Mouse (Mus musculus): ENCODE data around the gene Pcyt1a. TPM values are rescaled to one million over a fixed set of nuclear protein-coding genes. Genes with fewer than 3 reads are reported as not detected.

The Pcyt1a gene
- polyA plus RNA-seq, 1 experiment from 2014 or later, result 41.3 TPM

GRCm38 (mm10) chr16:32513401-32513800, 82.7 kb downstream of the Pcyt1a start:
- Histone ChIP-seq H3K36me3 (no peaks in the 10 kb centered on the region), H3K4me2 (no peak overlapping the region), H3K9me3 (replicated peaks) (no peaks in the 10 kb centered on the region), H3K27me3 (no peaks in the 10 kb centered on the region), H3K4me1 (peaks cover 11% of the 10 kb centered on the region), H3K4me3 (replicated peaks) (no peak overlapping the region), H3K27ac (no peak overlapping the region), H3K9ac (no peak overlapping the region)
- 92% methylated on average over 6 of the region's 6 CpGs for WGBS
- no peak for ATAC-seq (replicated peaks; ENCODE audit: low FRiP score)

DNA sequence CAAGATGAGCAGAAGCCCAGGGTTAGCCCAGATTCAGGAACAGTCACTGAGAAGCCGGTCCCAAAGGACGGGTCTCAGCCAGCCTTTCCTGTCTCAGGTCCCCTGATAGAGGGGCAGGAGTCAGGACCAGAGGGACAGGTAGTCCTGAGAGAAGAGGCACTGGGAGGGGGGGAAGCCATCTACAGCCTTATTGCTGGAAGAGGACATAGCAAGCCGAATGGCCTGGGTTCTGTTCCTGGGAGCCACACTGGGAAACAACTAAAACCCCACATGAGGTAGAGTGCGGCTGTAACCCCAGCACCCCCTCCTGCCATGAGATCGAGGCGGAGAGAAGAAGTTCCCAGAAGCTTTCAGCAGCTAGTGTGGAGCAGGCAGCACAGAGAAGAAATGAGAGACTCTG, 83.2 kb downstream of the Pcyt1a start:
- Histone ChIP-seq H3K4me2 (no peak overlapping the region), H3K4me3 (replicated peaks) (no peak overlapping the region), H3K4me1 (peaks cover 11% of the 10 kb centered on the region), H3K9ac (no peak overlapping the region), H3K27ac (no peak overlapping the region), H3K36me3 (no peaks in the 10 kb centered on the region), H3K9me3 (replicated peaks) (no peaks in the 10 kb centered on the region), H3K27me3 (no peaks in the 10 kb centered on the region)
- 95% methylated on average over 6 of the region's 6 CpGs for WGBS
- ATAC-seq (replicated peaks; ENCODE audit: low FRiP score), result no peak

DNA sequence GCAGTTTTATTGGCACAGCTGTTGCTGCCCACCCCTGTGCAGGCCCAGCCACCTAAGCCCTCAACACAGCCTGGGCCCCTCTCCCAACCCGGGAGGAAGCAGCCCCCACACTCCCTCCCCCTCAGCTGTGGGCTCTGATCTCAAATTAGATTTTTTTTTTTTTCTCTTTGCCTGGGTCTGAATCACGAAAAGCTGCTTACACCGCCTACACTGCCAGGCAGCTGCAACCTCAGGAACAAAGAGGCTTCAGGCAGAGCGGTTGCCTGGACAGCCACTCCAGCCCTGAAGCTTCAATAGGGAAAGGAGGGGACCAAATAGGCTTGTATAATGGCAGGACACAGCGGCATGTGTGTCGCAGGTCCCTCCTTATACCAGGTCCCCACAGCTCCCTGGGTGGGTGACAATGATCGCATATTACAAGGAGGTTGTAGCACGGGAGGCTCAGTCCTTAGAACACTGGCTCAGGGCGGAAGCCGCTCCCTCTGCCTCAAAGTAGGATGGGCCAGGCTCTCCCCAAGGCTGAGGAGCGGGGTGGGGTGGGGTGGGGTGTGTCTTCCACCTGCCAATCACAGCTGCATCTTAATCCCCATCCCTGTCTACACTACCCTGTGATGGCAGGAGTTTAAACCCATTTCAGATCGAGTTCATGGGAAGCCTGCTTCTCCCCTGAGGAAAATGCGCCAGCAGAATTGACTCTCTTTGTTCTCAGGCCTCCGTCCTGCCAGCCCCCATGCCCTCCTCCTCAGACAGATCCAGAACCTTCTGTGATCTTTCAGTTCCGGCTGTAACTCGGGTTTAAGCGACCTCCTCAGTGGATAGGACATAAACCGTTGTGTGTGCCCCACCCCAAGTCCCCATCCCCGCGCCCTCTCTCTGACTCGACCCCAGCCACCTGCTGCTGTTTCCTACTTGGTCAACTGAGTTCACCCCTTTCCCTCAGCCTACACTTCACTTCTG, 85.6 kb downstream of the Pcyt1a start:
- WGBS, result 16% methylated on average over 21 of the region's 21 CpGs
- H3K9ac ChIP-seq, result peak overlapping the region; percentile 45
- peak; percentile 91 for ATAC-seq (replicated peaks; ENCODE audit: low FRiP score)
- no peaks in the 10 kb centered on the region for H3K27me3 ChIP-seq
- peak overlapping the region; percentile 21; the same call in 1 of the 2 replicates for H3K4me3 ChIP-seq (replicated peaks)
- H3K4me2 ChIP-seq, result peak overlapping the region; percentile 54
- peaks cover 11% of the 10 kb centered on the region for H3K4me1 ChIP-seq
- peak overlapping the region; percentile 84 for H3K27ac ChIP-seq
- no peaks in the 10 kb centered on the region for H3K36me3 ChIP-seq
- H3K9me3 ChIP-seq (replicated peaks), result no peaks in the 10 kb centered on the region

DNA sequence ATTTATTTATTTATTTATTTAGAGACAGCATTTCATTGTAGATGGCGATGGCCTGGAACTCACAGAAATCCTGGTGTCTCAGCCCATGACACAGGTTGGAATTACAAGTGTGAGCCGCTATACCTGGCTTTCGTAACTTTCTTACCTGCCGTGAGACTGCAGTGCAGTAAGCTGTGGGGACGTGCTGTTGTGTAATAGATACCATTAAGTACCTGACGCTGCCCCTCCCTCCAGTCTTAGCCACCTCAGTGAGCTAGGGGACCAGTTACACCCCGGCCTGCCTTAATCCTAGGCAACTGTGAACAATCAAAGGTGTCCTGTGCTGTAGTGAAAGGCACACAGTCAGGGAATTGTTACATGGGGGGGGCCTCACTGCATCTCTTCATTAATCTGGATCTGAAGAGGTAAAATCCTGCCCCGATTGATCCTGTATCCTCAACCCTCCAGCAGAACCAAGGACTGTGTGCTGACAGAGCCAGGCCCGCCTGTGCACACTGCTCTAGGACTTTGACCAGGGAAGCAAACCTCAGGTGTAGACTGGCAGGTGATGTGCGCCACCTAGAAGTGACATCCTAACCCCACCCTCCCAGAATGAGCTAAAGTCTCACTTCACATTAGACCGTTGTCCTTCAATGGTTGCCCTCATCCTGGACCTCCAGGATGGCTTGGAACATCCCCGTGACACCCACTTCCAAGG, 87.2 kb downstream of the Pcyt1a start:
- ATAC-seq (replicated peaks; ENCODE audit: low FRiP score), result no peak

GRCm38 (mm10) chr16:32519656-32520371, 89.1 kb downstream of the Pcyt1a start:
- H3K4me1 ChIP-seq, result peaks cover 19% of the 10 kb centered on the region
- ATAC-seq (replicated peaks; ENCODE audit: low FRiP score), result no peak
- no peak overlapping the region for H3K9ac ChIP-seq
- no peaks in the 10 kb centered on the region for H3K36me3 ChIP-seq
- no peaks in the 10 kb centered on the region for H3K27me3 ChIP-seq
- 78% methylated on average over 15 of the region's 15 CpGs for WGBS
- no peak overlapping the region for H3K4me2 ChIP-seq
- H3K9me3 ChIP-seq (replicated peaks), result no peaks in the 10 kb centered on the region
- H3K27ac ChIP-seq, result no peak overlapping the region
- H3K4me3 ChIP-seq (replicated peaks), result no peak overlapping the region

More for the DNA sequence above, 87.2 kb downstream of the Pcyt1a start:
- Histone ChIP-seq H3K27ac (no peak overlapping the region), H3K4me1 (peaks cover 11% of the 10 kb centered on the region), H3K4me2 (no peak overlapping the region), H3K9ac (no peak overlapping the region), H3K9me3 (replicated peaks) (no peaks in the 10 kb centered on the region), H3K27me3 (no peaks in the 10 kb centered on the region), H3K4me3 (replicated peaks) (no peak overlapping the region), H3K36me3 (no peaks in the 10 kb centered on the region)
- 83% methylated on average over 12 of the region's 12 CpGs for WGBS

GRCm38 (mm10) chr16:32520372-32520748, 89.6 kb downstream of the Pcyt1a start:
- H3K4me3 ChIP-seq (replicated peaks), result no peak overlapping the region
- no peaks in the 10 kb centered on the region for H3K27me3 ChIP-seq
- H3K4me1 ChIP-seq, result peaks cover 19% of the 10 kb centered on the region
- no peaks in the 10 kb centered on the region for H3K9me3 ChIP-seq (replicated peaks)
- no peak overlapping the region for H3K9ac ChIP-seq
- no peaks in the 10 kb centered on the region for H3K36me3 ChIP-seq
- H3K4me2 ChIP-seq, result no peak overlapping the region
- ATAC-seq (replicated peaks; ENCODE audit: low FRiP score), result no peak
- no peak overlapping the region for H3K27ac ChIP-seq
- 54% methylated on average over 9 of the region's 9 CpGs for WGBS

GRCm38 (mm10) chr16:32522578-32523194, 92.0 kb downstream of the Pcyt1a start:
- H3K4me3 ChIP-seq (replicated peaks), result no peak overlapping the region
- 78% methylated on average over 6 of the region's 6 CpGs for WGBS

GRCm38 (mm10) chr16:32523462-32524243, 92.9 kb downstream of the Pcyt1a start:
- no peaks in the 10 kb centered on the region for H3K9me3 ChIP-seq (replicated peaks)
- ATAC-seq (replicated peaks; ENCODE audit: low FRiP score), result no peak
- H3K27ac ChIP-seq, result no peak overlapping the region
- no peak overlapping the region for H3K4me2 ChIP-seq
- no peaks in the 10 kb centered on the region for H3K36me3 ChIP-seq
- no peaks in the 10 kb centered on the region for H3K27me3 ChIP-seq
- 0 out of 2 replicates have a peak, but pooled peaks cover 8% of the 10 kb centered on the region for H3K4me1 ChIP-seq
- WGBS, result 42% methylated on average over 8 of the region's 8 CpGs
- H3K4me3 ChIP-seq (replicated peaks), result no peak overlapping the region
- H3K9ac ChIP-seq, result no peak overlapping the region

More at GRCm38 (mm10) chr16:32522578-32523194, 92.0 kb downstream of the Pcyt1a start:
- H3K4me2 ChIP-seq, result no peak overlapping the region
- H3K27ac ChIP-seq, result no peak overlapping the region
- H3K4me1 ChIP-seq, result 0 out of 2 replicates have a peak, but pooled peaks cover 8% of the 10 kb centered on the region
- no peaks in the 10 kb centered on the region for H3K27me3 ChIP-seq
- no peak for ATAC-seq (replicated peaks; ENCODE audit: low FRiP score)
- H3K9ac ChIP-seq, result no peak overlapping the region
- H3K36me3 ChIP-seq, result no peaks in the 10 kb centered on the region
- no peaks in the 10 kb centered on the region for H3K9me3 ChIP-seq (replicated peaks)

- no peak overlapping the region for H3K27ac ChIP-seq
- 42% methylated on average over 5 of the region's 5 CpGs for WGBS
- H3K9ac ChIP-seq, result no peak overlapping the region
These were observed 93.5 kb downstream of the Pcyt1a start for GRCm38 (mm10) chr16:32524244-32524615.

More at GRCm38 (mm10) chr16:32524244-32524615, 93.5 kb downstream of the Pcyt1a start:
- Histone ChIP-seq H3K27me3 (no peaks in the 10 kb centered on the region), H3K4me3 (replicated peaks) (no peak overlapping the region), H3K4me2 (no peak overlapping the region), H3K36me3 (no peaks in the 10 kb centered on the region), H3K9me3 (replicated peaks) (no peaks in the 10 kb centered on the region), H3K4me1 (0 out of 2 replicates have a peak, but pooled peaks cover 8% of the 10 kb centered on the region)
- ATAC-seq (replicated peaks; ENCODE audit: low FRiP score), result no peak
